Comparison of ENCODE assay signal across 8 mouse cellular contexts in genomic region chr2:156420327-156420693, GRCm38 (mm10). TPM values are rescaled to one million over a fixed set of nuclear protein-coding genes. Genes with fewer than 3 reads are reported as not detected.
DNase-seq lines count a peak whose midpoint lies in the region; ATAC-seq and TF ChIP-seq lines count a peak whose summit lies in the region.

No protein-coding gene starts in this region.

- no peak for TF ChIP-seq CTCF in thymus, adult 2 months (IDR thresholded peaks at IDR 0.05; ENCODE audit: borderline replicate concordance, control insufficient read depth, extremely low read depth, insufficient read depth, low read length, poor library complexity)
- no peak for TF ChIP-seq CTCF in stomach, postnatal 0 days (IDR thresholded peaks at IDR 0.05; ENCODE audit: low read depth)

- no peak for DNase-seq in heart, postnatal 14 days
- no peak for DNase-seq in thymus, adult 2 months
- DNase-seq in thymus, postnatal 14 days, result no peak
- no peak for DNase-seq in liver, embryonic 11.5 days (ENCODE audit: low spot score)
- no peak for DNase-seq in stomach, postnatal 0 days (ENCODE audit: low spot score)
- no peak for DNase-seq in cerebellum, postnatal 14 days
- DNase-seq in right cerebral cortex, adult 18-20 months, result no peak

- no peaks in the 10 kb centered on the region for H3K36me3 ChIP-seq in heart, embryonic 11.5 days (ENCODE audit: control insufficient read depth, insufficient read depth, low read length)
- no peaks in the 10 kb centered on the region for H3K36me3 ChIP-seq in thymus, adult 2 months (ENCODE audit: control insufficient read depth, insufficient read depth, low read length)
- no peaks in the 10 kb centered on the region for H3K36me3 ChIP-seq in liver, embryonic 11.5 days (ENCODE audit: control insufficient read depth, insufficient read depth, low read length)
- H3K36me3 ChIP-seq in stomach, postnatal 0 days (ENCODE audit: control insufficient read depth, insufficient read depth, low read length), result no peaks in the 10 kb centered on the region

- 14% methylated on average over 14 of the region's 14 CpGs for WGBS in heart, embryonic 11.5 days (ENCODE audit: insufficient replicate concordance)
- WGBS in thymus, adult 2 months, result 59% methylated on average over 14 of the region's 14 CpGs
- 18% methylated on average over 14 of the region's 14 CpGs for WGBS in liver, embryonic 11.5 days
- WGBS in stomach, postnatal 0 days, result 17% methylated on average over 14 of the region's 14 CpGs

- H3K4me2 ChIP-seq in heart, embryonic 11.5 days, result peak overlapping the region; percentile 99
- peak overlapping the region; percentile 92 for H3K4me2 ChIP-seq in liver, embryonic 11.5 days
- peak overlapping the region; percentile 80 for H3K4me2 ChIP-seq in stomach, postnatal 0 days (replicated peaks; ENCODE audit: low read depth)

- peaks cover 21% of the 10 kb centered on the region for H3K4me1 ChIP-seq in heart, embryonic 11.5 days (ENCODE audit: control insufficient read depth, insufficient read depth, low read length)
- peaks cover 14% of the 10 kb centered on the region for H3K4me1 ChIP-seq in thymus, adult 2 months (replicated peaks; ENCODE audit: control insufficient read depth, insufficient read depth, low read length)
- peaks cover 9% of the 10 kb centered on the region for H3K4me1 ChIP-seq in liver, embryonic 11.5 days (replicated peaks; ENCODE audit: control insufficient read depth, insufficient read depth, low read length)
- H3K4me1 ChIP-seq in stomach, postnatal 0 days (replicated peaks; ENCODE audit: control insufficient read depth, insufficient read depth), result peaks cover 4% of the 10 kb centered on the region; the same call in 1 of the 2 replicates

- H3K9ac ChIP-seq in heart, embryonic 11.5 days (ENCODE audit: low read depth, low read length), result peak overlapping the region; percentile 76
- peak overlapping the region; percentile 56; the same call in 1 of the 2 replicates for H3K9ac ChIP-seq in liver, embryonic 11.5 days (ENCODE audit: low read depth, low read length)
- peak overlapping the region; percentile 63 for H3K9ac ChIP-seq in stomach, postnatal 0 days (ENCODE audit: low read length)

- H3K9me3 ChIP-seq in heart, embryonic 11.5 days (replicated peaks; ENCODE audit: control insufficient read depth, low read length), result no peaks in the 10 kb centered on the region
- no peaks in the 10 kb centered on the region for H3K9me3 ChIP-seq in liver, embryonic 11.5 days (ENCODE audit: control insufficient read depth, low read length)
- H3K9me3 ChIP-seq in stomach, postnatal 0 days (ENCODE audit: control insufficient read depth, low read length), result no peaks in the 10 kb centered on the region

- TF ChIP-seq POLR2A in thymus, adult 2 months (IDR thresholded peaks at IDR 0.05; ENCODE audit: control insufficient read depth, extremely low read depth, insufficient read depth, low read length, poor library complexity), result no peak

- no peak overlapping the region for H3K27ac ChIP-seq in heart, embryonic 11.5 days (ENCODE audit: low read depth, low read length)
- H3K27ac ChIP-seq in thymus, adult 2 months (ENCODE audit: control insufficient read depth, insufficient read depth, low read length), result no peak overlapping the region
- no peak overlapping the region for H3K27ac ChIP-seq in liver, embryonic 11.5 days (ENCODE audit: low read depth, low read length)
- peak overlapping the region; percentile 26; the same call in 1 of the 2 replicates for H3K27ac ChIP-seq in stomach, postnatal 0 days (replicated peaks)

- intact Hi-C loops in heart, postnatal 14 days (cut with DNase I), result loop anchor here (5.0 kb wide), 1 partner anchor 77 kb away; no protein-coding TSS in a partner anchor

- H3K4me3 ChIP-seq in heart, embryonic 11.5 days (ENCODE audit: low read depth, low read length), result peak overlapping the region; percentile 68
- peak overlapping the region; percentile 52 for H3K4me3 ChIP-seq in thymus, adult 2 months (ENCODE audit: control insufficient read depth, insufficient read depth, low read length)
- H3K4me3 ChIP-seq in liver, embryonic 11.5 days (ENCODE audit: low read depth, low read length), result peak overlapping the region; percentile 58
- H3K4me3 ChIP-seq in stomach, postnatal 0 days (ENCODE audit: low read depth, low read length), result peak overlapping the region; percentile 61

- TF ChIP-seq EP300 in stomach, postnatal 0 days (optimal IDR thresholded peaks at IDR 0.05), result no peak

- no peak for ATAC-seq in heart, embryonic 11.5 days (replicated peaks; ENCODE audit: insufficient number of reproducible peaks, low FRiP score, low TSS enrichment)
- ATAC-seq in liver, embryonic 11.5 days (replicated peaks; ENCODE audit: low FRiP score), result 0 out of 2 replicates have a peak, but pooled peaks have one; percentile 10
- ATAC-seq in stomach, postnatal 0 days (ENCODE audit: low FRiP score, low TSS enrichment), result 0 out of 2 replicates have a peak, but pooled peaks have one; percentile 2

- peaks cover 50% of the 10 kb centered on the region for H3K27me3 ChIP-seq in heart, embryonic 11.5 days (ENCODE audit: control insufficient read depth, insufficient read depth, low read length)
- H3K27me3 ChIP-seq in thymus, adult 2 months (ENCODE audit: control insufficient read depth, insufficient read depth, low read length), result peaks cover 11% of the 10 kb centered on the region
- H3K27me3 ChIP-seq in liver, embryonic 11.5 days (replicated peaks; ENCODE audit: control insufficient read depth, insufficient read depth, low read length), result peaks cover 67% of the 10 kb centered on the region
- 0 out of 2 replicates have a peak, but pooled peaks cover 2% of the 10 kb centered on the region for H3K27me3 ChIP-seq in stomach, postnatal 0 days (ENCODE audit: control insufficient read depth, insufficient read depth, low read length)

RNA-seq across cellular contexts. Expression of gene Epb41l1, which starts 0.4 kb away (rescaled TPM):
- polyA plus RNA-seq in heart, embryonic 11.5 days (2014; fragmentation: Nextera tagmentation; extraction: Ambion mirVana), result 1.6 and 2.3 TPM in 2 replicates
- 10 to 100 TPM; 10.1 to 13.9 TPM for total RNA-seq in heart, postnatal 14 days (2021)
- 3.7 and 4.9 TPM in 2 replicates for polyA plus RNA-seq in thymus, adult 2 months (2012; rRNA removed)
- polyA plus RNA-seq in liver, embryonic 11.5 days (2014; fragmentation: Nextera tagmentation; extraction: Ambion mirVana), result 1.4 and 1.5 TPM in 2 replicates
- 1.7 and 1.8 TPM in 2 replicates for polyA plus RNA-seq in stomach, postnatal 0 days (2015; fragmentation: Nextera tagmentation; extraction: Ambion mirVana)
